Mouse (Mus musculus) megakaryocyte, embryonic 14.5 days (primary cell): Measurements from ENCODE around the gene Qdpr.

Experiments used
- FLI1 ChIP-seq: IDR thresholded peaks from 2 replicates; pipeline ENCODE4 v1.6.1; 2012; ENCODE audit warnings: low read length, inconsistent platforms, mixed read lengths
- GATA1 ChIP-seq: IDR thresholded peaks from 3 replicates; pipeline ENCODE4 v1.6.1; 2012; ENCODE audit warnings: mixed read lengths, low read length, inconsistent platforms, borderline replicate concordance

GRCm38 (mm10) chr5:45426416-45427034, 23.5 kb downstream of the Qdpr start:
- TF ChIP-seq FLI1 (no peak), GATA1 (no peak)
